Mouse (Mus musculus) ES-Bruce4 (cell line): ENCODE measurements around the gene Hdac4. TPM values are rescaled to one million over a fixed set of nuclear protein-coding genes. Genes with fewer than 3 reads are reported as not detected.

Source experiments
- H3K27ac ChIP-seq: 2 replicates; pipeline ENCODE4 v1.5.1; 2012; ENCODE audit warnings: low read length, inconsistent platforms; ENCODE audit not compliant: insufficient read depth
- H3K27me3 ChIP-seq: 2 replicates; pipeline ENCODE4 v1.6.1; 2012; ENCODE audit warnings: mild to moderate bottlenecking, low read length, inconsistent platforms; ENCODE audit not compliant: control insufficient read depth, poor library complexity, insufficient read depth, severe bottlenecking
- H3K36me3 ChIP-seq: 2 replicates; pipeline ENCODE4 v1.6.1; 2012; ENCODE audit warnings: inconsistent platforms, mild to moderate bottlenecking, low read length, moderate library complexity; ENCODE audit not compliant: control insufficient read depth, poor library complexity, insufficient read depth, severe bottlenecking
- H3K4me1 ChIP-seq: one replicate; pipeline ENCODE4 v1.8.1; 2011; ENCODE audit warnings: low read length; ENCODE audit not compliant: control insufficient read depth, insufficient read depth
- H3K4me3 ChIP-seq: 2 replicates; pipeline ENCODE4 v1.5.1; 2011; ENCODE audit warnings: low read depth, mild to moderate bottlenecking, low read length
- H3K9ac ChIP-seq: 2 replicates; pipeline ENCODE4 v1.6.1; 2012; ENCODE audit warnings: low read depth, mild to moderate bottlenecking, inconsistent platforms; ENCODE audit not compliant: poor library complexity, severe bottlenecking
- H3K9me3 ChIP-seq: replicated peaks from 2 replicates; pipeline ENCODE4 v1.6.1; 2012; ENCODE audit warnings: mild to moderate bottlenecking, low read length, inconsistent platforms; ENCODE audit not compliant: control insufficient read depth, poor library complexity, insufficient read depth, severe bottlenecking
- CTCF ChIP-seq: IDR thresholded peaks from one replicate; pipeline ENCODE4 v1.8.1; 2011; ENCODE audit warnings: low read depth, low read length
- EP300 ChIP-seq: IDR thresholded peaks from 2 replicates; pipeline ENCODE4 v1.6.1; 2011; ENCODE audit warnings: low read depth, low read length; ENCODE audit not compliant: insufficient read depth
- POLR2A ChIP-seq: IDR thresholded peaks from one replicate; pipeline ENCODE4 v1.8.1; 2011; ENCODE audit warnings: low read length; ENCODE audit not compliant: insufficient read depth
- polyA plus RNA-seq: library from polyadenylated mRNA; stranded (reverse); fragments of >200 nt; gene quantifications from 2 replicates; pipeline ENCODE4 v1.2.4, GENCODE M21; 2011; ENCODE audit warnings: low read depth; ENCODE audit not compliant: missing spikeins, insufficient read depth, insufficient read length

The Hdac4 gene
- polyA plus RNA-seq, 1 experiment: 27.5 TPM

DNA sequence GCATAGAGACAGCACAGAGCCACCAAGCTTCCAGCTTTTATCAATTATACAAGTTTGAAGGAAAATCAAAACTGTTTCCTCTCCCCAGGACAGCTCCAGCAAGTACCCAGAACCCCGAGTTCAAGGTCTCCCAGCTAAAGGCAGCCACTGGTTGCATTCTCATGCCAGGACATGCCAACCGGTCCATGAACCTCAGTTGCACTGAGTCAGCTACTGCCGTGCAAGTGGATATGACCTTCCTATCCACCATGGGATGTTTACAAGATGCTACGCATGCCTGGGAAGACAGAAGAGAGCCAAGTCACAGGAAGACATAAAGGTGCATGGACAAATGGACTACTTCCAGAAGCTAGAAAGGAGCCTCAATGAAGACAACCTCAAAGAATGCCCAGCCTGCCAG lies 56.5 kb downstream of the Hdac4 start:
- TF ChIP-seq EP300 (no peak), CTCF (no peak), POLR2A (no peak)

DNA sequence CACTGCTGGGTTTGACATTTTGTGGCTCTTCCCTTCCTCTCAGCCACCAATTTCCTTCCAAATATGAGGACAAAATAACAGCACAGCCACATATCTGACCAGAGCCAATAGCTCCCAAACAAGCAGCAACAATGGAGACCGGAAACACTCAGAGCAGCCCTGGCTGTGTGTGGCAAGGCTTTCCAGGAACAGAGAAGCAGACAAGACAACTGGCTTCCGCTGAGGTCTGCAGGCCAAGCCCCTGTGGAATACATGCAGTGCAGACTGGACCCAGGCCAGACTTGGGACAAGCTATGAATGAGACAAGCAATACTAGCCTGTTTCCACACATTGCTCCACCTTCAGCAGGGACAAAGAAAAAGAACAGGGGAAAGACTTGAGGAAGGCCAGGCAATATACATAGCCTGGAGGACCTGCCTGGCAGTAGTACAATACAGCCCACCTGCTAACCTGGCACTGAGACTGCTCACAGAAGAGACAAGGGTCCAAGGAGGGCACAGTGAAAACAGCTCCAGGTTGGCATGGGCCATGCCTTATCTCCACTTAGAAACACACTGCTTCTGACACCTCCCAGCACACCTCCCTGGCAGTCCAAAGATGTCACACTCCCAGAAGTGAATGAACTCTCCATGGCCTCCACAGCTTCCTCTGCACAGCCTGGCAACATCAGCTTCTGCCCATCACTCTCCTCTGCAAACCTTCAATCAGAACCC lies 58.2 kb downstream of the Hdac4 start:
- H3K4me1 ChIP-seq: no peaks in the 10 kb centered on the region
- TF ChIP-seq POLR2A (no peak), EP300 (no peak), CTCF (no peak)
- no peak overlapping the region for H3K4me3 ChIP-seq
- H3K36me3 ChIP-seq: no peaks in the 10 kb centered on the region
- no peak overlapping the region for H3K27ac ChIP-seq
- no peaks in the 10 kb centered on the region for H3K27me3 ChIP-seq
- no peak overlapping the region for H3K9ac ChIP-seq
- H3K9me3 ChIP-seq: no peaks in the 10 kb centered on the region

More for the DNA sequence above, 56.5 kb downstream of the Hdac4 start:
- H3K36me3 ChIP-seq: no peaks in the 10 kb centered on the region
- H3K4me3 ChIP-seq: no peak overlapping the region
- H3K9ac ChIP-seq: no peak overlapping the region
- H3K9me3 ChIP-seq: no peaks in the 10 kb centered on the region
- H3K27ac ChIP-seq: no peak overlapping the region
- H3K27me3 ChIP-seq: no peaks in the 10 kb centered on the region
- H3K4me1 ChIP-seq: no peaks in the 10 kb centered on the region

DNA sequence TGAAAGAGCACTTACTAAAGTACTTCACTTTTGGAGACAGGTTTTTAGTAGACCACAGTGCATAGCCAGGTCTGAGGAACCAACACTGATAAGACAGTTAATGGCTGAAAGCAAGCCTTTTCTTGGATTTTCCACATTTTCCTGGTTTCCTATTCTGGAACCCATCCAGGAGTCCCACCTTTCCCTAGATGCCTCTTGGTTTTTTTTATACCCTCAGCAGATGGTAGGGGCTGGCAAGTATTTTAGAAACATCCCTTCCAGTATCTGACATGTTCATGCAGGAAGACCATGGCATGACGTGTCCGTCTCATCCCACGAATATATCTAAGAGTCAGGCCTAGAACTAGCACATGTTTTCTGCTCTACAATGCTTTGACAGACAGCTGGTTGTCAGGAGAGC lies 59.1 kb downstream of the Hdac4 start:
- H3K9me3 ChIP-seq: no peaks in the 10 kb centered on the region
- no peak for TF ChIP-seq EP300
- no peak for TF ChIP-seq POLR2A
- TF ChIP-seq CTCF: no peak
- H3K36me3 ChIP-seq: no peaks in the 10 kb centered on the region
- no peaks in the 10 kb centered on the region for H3K4me1 ChIP-seq
- no peak overlapping the region for H3K27ac ChIP-seq
- H3K9ac ChIP-seq: no peak overlapping the region
- H3K27me3 ChIP-seq: no peaks in the 10 kb centered on the region
- H3K4me3 ChIP-seq: no peak overlapping the region

DNA sequence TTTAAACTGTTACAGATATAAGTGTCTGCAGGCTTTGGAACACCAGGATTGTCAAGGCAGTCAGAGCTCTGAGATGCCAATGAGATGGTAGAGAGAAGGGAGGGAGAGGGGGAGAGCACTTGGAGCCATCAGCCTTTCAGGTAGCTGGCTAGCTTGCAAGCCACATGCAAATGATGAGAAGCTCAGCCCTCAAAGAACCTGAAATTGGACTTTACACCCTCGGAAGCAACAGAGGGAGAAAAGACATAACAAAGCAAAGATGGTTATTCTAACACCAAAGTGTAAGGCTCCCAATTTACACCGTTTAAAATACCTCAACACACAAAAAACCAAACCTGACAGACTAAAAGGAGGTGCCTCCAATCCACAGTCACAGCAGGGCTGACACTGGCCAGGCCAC lies 63.3 kb downstream of the Hdac4 start:
- H3K4me3 ChIP-seq: no peak overlapping the region
- no peak overlapping the region for H3K9ac ChIP-seq
- TF ChIP-seq EP300: no peak
- TF ChIP-seq CTCF: no peak
- no peak for TF ChIP-seq POLR2A
- no peaks in the 10 kb centered on the region for H3K4me1 ChIP-seq
- H3K27me3 ChIP-seq: no peaks in the 10 kb centered on the region
- no peak overlapping the region for H3K27ac ChIP-seq
- H3K36me3 ChIP-seq: no peaks in the 10 kb centered on the region
- no peaks in the 10 kb centered on the region for H3K9me3 ChIP-seq

DNA sequence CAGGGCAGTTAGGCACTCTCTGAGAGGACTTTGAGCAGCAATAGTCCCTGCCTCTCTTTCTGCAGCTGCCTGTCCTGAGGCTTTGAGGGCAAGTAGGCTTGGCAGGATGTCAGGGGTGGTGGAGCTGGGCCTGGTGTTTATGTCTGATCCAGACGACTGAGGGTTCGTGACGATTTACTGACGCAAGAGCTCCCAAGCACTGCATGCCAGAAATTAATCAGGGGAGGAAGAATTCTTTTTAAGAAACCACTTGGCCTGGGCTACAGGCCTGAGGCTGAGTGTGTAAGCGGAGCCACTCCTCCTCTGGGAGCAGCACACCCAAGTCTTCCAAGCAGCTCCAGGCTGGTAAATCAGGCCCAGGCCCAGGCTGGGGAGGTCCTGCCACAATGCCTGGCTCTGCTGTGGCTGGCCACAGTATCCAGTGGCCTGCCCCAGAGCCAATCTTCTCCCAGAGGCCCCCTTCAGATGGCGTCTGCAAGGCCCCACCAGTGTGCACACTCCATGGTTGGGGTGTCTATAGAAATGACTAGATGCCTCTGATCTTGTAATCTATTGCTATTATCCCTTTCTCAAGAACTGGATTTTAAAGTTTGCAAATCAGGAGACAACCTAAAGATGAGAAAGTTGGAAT lies 64.9 kb downstream of the Hdac4 start:
- H3K4me3 ChIP-seq: no peak overlapping the region
- no peaks in the 10 kb centered on the region for H3K9me3 ChIP-seq
- no peaks in the 10 kb centered on the region for H3K36me3 ChIP-seq
- H3K4me1 ChIP-seq: no peaks in the 10 kb centered on the region
- H3K9ac ChIP-seq: no peak overlapping the region
- TF ChIP-seq POLR2A: no peak
- TF ChIP-seq EP300: no peak
- no peak for TF ChIP-seq CTCF
- H3K27ac ChIP-seq: no peak overlapping the region
- no peaks in the 10 kb centered on the region for H3K27me3 ChIP-seq

DNA sequence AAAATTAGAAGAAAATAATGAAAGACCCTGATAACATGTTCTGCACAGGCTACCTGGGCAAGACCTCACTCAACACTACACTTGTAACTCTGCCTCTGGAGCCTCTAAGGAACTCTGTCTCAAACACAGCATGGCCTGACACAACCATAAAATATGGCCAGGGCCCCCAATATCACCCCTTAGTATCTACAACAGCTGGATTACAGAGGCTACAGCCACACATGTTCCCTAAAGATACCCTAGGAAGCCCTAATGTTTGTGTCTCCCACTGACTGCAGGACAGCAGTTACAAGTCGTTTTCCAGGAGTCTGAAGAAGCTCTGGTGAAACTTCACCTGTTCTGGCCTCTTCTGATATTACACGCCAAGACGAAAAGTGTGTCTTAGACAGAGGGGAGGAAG lies 65.7 kb downstream of the Hdac4 start:
- Histone ChIP-seq H3K9me3 (no peaks in the 10 kb centered on the region), H3K27me3 (no peaks in the 10 kb centered on the region), H3K27ac (no peak overlapping the region), H3K4me3 (no peak overlapping the region), H3K36me3 (no peaks in the 10 kb centered on the region), H3K4me1 (no peaks in the 10 kb centered on the region), H3K9ac (no peak overlapping the region)
- TF ChIP-seq POLR2A: no peak
- TF ChIP-seq CTCF: no peak
- TF ChIP-seq EP300: no peak
